Mouse (Mus musculus) ZHBTc4 (cell line): ENCODE data around the gene Slc44a1.

Source experiments
- DNase-seq: peaks from one replicate; pipeline ENCODE4 v3.0.0-alpha.2; 2011; ENCODE audit warnings: low read depth, low spot score

Slc44a1 gene

GRCm38 (mm10) chr4:53537539-53537938, 97.3 kb downstream of the Slc44a1 start:
- no peak for DNase-seq

- DNase-seq, result no peak
These were observed 98.4 kb downstream of the Slc44a1 start for GRCm38 (mm10) chr4:53538600-53538999.

GRCm38 (mm10) chr4:53539929-53540328, 99.7 kb downstream of the Slc44a1 start:
- DNase-seq, result no peak

- DNase-seq, result no peak
These were observed 103.2 kb downstream of the Slc44a1 start for GRCm38 (mm10) chr4:53543421-53543820.

GRCm38 (mm10) chr4:53544889-53545288, 104.7 kb downstream of the Slc44a1 start:
- DNase-seq, result no peak

- DNase-seq, result no peak
These were observed 107.2 kb downstream of the Slc44a1 start for GRCm38 (mm10) chr4:53547381-53547780.

- no peak for DNase-seq
These were observed 109.2 kb downstream of the Slc44a1 start for GRCm38 (mm10) chr4:53549375-53549774.

- DNase-seq, result no peak
These were observed 124.4 kb downstream of the Slc44a1 start for GRCm38 (mm10) chr4:53564618-53565017.

GRCm38 (mm10) chr4:53567065-53567464, 126.9 kb downstream of the Slc44a1 start:
- no peak for DNase-seq

- no peak for DNase-seq
These were observed 135.3 kb downstream of the Slc44a1 start for GRCm38 (mm10) chr4:53575558-53575957.

- DNase-seq, result no peak
These were observed 147.5 kb downstream of the Slc44a1 start for GRCm38 (mm10) chr4:53587676-53588075.

GRCm38 (mm10) chr4:53588936-53589335, 148.7 kb downstream of the Slc44a1 start:
- DNase-seq, result no peak

- DNase-seq, result no peak
These were observed 149.3 kb downstream of the Slc44a1 start for GRCm38 (mm10) chr4:53589466-53589865.

GRCm38 (mm10) chr4:53590163-53590562, 149.9 kb downstream of the Slc44a1 start:
- no peak for DNase-seq

GRCm38 (mm10) chr4:53590691-53591447, 150.7 kb downstream of the Slc44a1 start:
- DNase-seq, result no peak

GRCm38 (mm10) chr4:53591536-53591935, 151.3 kb downstream of the Slc44a1 start:
- no peak for DNase-seq

GRCm38 (mm10) chr4:53591941-53592340, 151.7 kb downstream of the Slc44a1 start:
- DNase-seq, result no peak

- no peak for DNase-seq
These were observed 152.2 kb downstream of the Slc44a1 start for GRCm38 (mm10) chr4:53592386-53592785.

GRCm38 (mm10) chr4:53594204-53594603, 154.0 kb downstream of the Slc44a1 start:
- peak; percentile 78 for DNase-seq

- DNase-seq, result no peak
These were observed 155.2 kb downstream of the Slc44a1 start for GRCm38 (mm10) chr4:53595246-53596062.

GRCm38 (mm10) chr4:53596063-53596895, 156.1 kb downstream of the Slc44a1 start:
- no peak for DNase-seq

GRCm38 (mm10) chr4:53600462-53600861, 160.2 kb downstream of the Slc44a1 start:
- peak; percentile 88 for DNase-seq
